Mouse (Mus musculus): Measurements from ENCODE around the gene Arhgap15.

DNA sequence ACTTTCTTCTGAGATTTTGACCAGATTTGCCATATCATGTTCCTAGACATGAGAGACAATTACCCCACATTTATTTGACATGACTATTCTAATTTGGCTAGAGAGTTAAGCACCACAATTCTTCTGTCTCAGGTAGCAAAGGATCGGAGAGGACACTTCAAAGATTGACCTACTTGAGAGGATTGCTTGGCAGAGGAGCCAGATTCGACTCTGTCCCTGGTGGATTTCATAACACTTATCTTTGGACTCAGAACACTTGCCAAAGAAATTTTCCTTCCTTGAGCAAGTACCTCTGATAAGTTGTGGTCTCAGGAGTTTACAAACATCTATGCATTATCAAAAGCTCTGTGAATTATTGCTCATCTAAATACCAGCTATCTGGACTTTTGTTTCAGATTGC is 473.1 kb downstream of the Arhgap15 start:
- TF ChIP-seq CTCF (IDR thresholded peaks at IDR 0.05; ENCODE audit: borderline replicate concordance, insufficient read depth, low read length) = no peak
- TF ChIP-seq POLR2A (IDR thresholded peaks at IDR 0.05; ENCODE audit: low read depth, low read length) = no peak

All from embryonic fibroblast, embryonic 13.5 days (primary cell).